Mouse (Mus musculus): Measurements from ENCODE around the gene Ttll4. TPM values are rescaled to one million over a fixed set of nuclear protein-coding genes. Genes with fewer than 3 reads are reported as not detected.

Ttll4 gene
- polyA plus RNA-seq, 1 experiment, result 1.2 TPM

GRCm38 (mm10) chr1:74672731-74673130 is 11.2 kb downstream of the Ttll4 start:
- Histone ChIP-seq H3K36me3 (replicated peaks; ENCODE audit: low read length) (peaks cover 26% of the 10 kb centered on the region), H3K9me3 (no peaks in the 10 kb centered on the region), H3K27me3 (replicated peaks) (no peaks in the 10 kb centered on the region), H3K4me3 (replicated peaks) (peak overlapping the region; percentile 59), H3K4me1 (peaks cover 27% of the 10 kb centered on the region)
- TF ChIP-seq FLI1 (IDR thresholded peaks at IDR 0.05; ENCODE audit: low read length), result no peak

DNA sequence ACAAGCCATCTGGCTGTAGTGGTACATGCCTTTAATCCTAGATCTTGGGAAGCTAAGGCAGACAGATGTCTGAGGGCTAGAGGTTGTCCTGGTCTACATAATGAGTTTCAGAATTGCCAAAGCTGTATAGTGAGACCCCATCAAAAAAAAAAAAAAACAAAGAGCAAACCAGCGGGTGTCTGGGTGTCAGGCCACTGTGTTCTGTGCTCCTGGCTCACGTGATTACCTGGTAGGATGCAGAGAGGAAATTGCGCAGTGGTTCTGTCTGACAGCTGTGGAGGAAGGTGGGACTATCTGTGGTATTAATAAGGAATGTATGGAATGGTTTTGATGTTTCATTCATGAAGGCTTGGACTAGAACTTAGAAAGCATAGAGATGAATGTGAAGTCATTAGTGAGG is 15.3 kb downstream of the Ttll4 start:
- Histone ChIP-seq H3K4me3 (replicated peaks) (no peak overlapping the region), H3K9me3 (no peaks in the 10 kb centered on the region), H3K27me3 (replicated peaks) (no peaks in the 10 kb centered on the region), H3K36me3 (replicated peaks; ENCODE audit: low read length) (peaks cover 50% of the 10 kb centered on the region), H3K4me1 (peaks cover 30% of the 10 kb centered on the region)
- TF ChIP-seq GATA1 (IDR thresholded peaks at IDR 0.05; ENCODE audit: borderline replicate concordance, low read length) (no peak), FLI1 (IDR thresholded peaks at IDR 0.05; ENCODE audit: low read length) (no peak)

DNA sequence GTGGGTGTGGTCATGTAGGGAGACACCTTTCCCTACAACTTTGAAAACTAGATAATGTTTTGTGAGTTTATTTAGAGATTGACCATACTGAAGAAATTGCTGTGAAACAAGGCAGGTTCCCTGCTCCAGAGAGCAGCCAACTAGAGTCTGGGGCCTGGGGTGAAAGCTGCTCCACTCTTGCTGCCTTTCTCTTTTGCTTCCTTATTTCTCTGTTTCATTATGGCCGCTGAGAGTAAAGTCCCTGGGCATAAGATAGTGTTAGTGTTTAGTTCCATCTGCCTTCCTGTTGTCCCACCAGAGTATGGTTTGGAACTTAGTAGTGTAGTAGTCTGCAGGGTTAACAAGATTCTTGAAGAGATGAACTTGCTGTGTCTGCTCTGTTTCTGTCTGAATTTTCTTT is 16.3 kb downstream of the Ttll4 start:
- Histone ChIP-seq H3K4me3 (replicated peaks) (no peak overlapping the region), H3K27me3 (replicated peaks) (no peaks in the 10 kb centered on the region), H3K9me3 (no peaks in the 10 kb centered on the region), H3K4me1 (peaks cover 21% of the 10 kb centered on the region), H3K36me3 (replicated peaks; ENCODE audit: low read length) (peaks cover 50% of the 10 kb centered on the region)
- TF ChIP-seq FLI1 (IDR thresholded peaks at IDR 0.05; ENCODE audit: low read length) (no peak), GATA1 (IDR thresholded peaks at IDR 0.05; ENCODE audit: borderline replicate concordance, low read length) (no peak)

GRCm38 (mm10) chr1:74687131-74687530 is 25.6 kb downstream of the Ttll4 start:
- peaks cover 92% of the 10 kb centered on the region for H3K36me3 ChIP-seq (replicated peaks; ENCODE audit: low read length)
- H3K4me3 ChIP-seq (replicated peaks), result no peak overlapping the region
- H3K4me1 ChIP-seq, result 0 out of 2 replicates have a peak, but pooled peaks cover 6% of the 10 kb centered on the region
- no peaks in the 10 kb centered on the region for H3K9me3 ChIP-seq
- TF ChIP-seq FLI1 (IDR thresholded peaks at IDR 0.05; ENCODE audit: low read length) (no peak), GATA1 (IDR thresholded peaks at IDR 0.05; ENCODE audit: borderline replicate concordance, low read length) (no peak)
- H3K27me3 ChIP-seq (replicated peaks), result no peaks in the 10 kb centered on the region

GRCm38 (mm10) chr1:74693891-74694583 is 32.5 kb downstream of the Ttll4 start:
- Histone ChIP-seq H3K9me3 (no peaks in the 10 kb centered on the region), H3K4me3 (replicated peaks) (no peak overlapping the region), H3K4me1 (peaks cover 11% of the 10 kb centered on the region), H3K27me3 (replicated peaks) (no peaks in the 10 kb centered on the region), H3K36me3 (replicated peaks; ENCODE audit: low read length) (peaks cover 87% of the 10 kb centered on the region)
- TF ChIP-seq FLI1 (IDR thresholded peaks at IDR 0.05; ENCODE audit: low read length) (no peak), GATA1 (IDR thresholded peaks at IDR 0.05; ENCODE audit: borderline replicate concordance, low read length) (no peak)

- Histone ChIP-seq H3K4me3 (replicated peaks) (no peak overlapping the region), H3K9me3 (no peaks in the 10 kb centered on the region), H3K27me3 (replicated peaks) (no peaks in the 10 kb centered on the region), H3K36me3 (replicated peaks; ENCODE audit: low read length) (peaks cover 86% of the 10 kb centered on the region), H3K4me1 (peaks cover 13% of the 10 kb centered on the region)
- TF ChIP-seq GATA1 (IDR thresholded peaks at IDR 0.05; ENCODE audit: borderline replicate concordance, low read length), result no peak
- TF ChIP-seq FLI1 (IDR thresholded peaks at IDR 0.05; ENCODE audit: low read length), result no peak
These were observed 34.3 kb downstream of the Ttll4 start for GRCm38 (mm10) chr1:74695836-74696235.

DNA sequence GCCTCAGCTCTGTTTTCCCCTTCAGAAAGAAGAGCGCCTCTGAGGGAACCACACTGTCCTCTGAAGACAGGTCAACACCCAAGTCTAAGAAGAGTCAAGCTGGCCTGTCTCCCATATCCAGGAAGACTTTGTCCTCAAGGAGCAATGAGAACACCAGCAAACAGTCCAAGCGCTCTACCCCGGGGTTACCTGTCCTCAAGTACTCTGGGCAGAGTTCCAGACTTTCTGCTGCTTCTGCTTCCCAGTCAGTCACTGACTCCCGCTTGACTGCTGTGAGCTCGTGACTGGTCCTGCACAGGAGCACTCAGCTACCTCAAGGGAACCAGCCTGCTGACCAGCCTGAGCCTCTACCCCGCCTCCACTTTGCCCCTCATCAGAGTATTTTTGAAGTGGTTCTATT is 35.9 kb downstream of the Ttll4 start:
- Histone ChIP-seq H3K36me3 (replicated peaks; ENCODE audit: low read length) (peaks cover 73% of the 10 kb centered on the region), H3K4me1 (peaks cover 13% of the 10 kb centered on the region), H3K27me3 (replicated peaks) (no peaks in the 10 kb centered on the region), H3K4me3 (replicated peaks) (no peak overlapping the region), H3K9me3 (no peaks in the 10 kb centered on the region)
- TF ChIP-seq GATA1 (IDR thresholded peaks at IDR 0.05; ENCODE audit: borderline replicate concordance, low read length), result no peak
- TF ChIP-seq FLI1 (IDR thresholded peaks at IDR 0.05; ENCODE audit: low read length), result no peak

DNA sequence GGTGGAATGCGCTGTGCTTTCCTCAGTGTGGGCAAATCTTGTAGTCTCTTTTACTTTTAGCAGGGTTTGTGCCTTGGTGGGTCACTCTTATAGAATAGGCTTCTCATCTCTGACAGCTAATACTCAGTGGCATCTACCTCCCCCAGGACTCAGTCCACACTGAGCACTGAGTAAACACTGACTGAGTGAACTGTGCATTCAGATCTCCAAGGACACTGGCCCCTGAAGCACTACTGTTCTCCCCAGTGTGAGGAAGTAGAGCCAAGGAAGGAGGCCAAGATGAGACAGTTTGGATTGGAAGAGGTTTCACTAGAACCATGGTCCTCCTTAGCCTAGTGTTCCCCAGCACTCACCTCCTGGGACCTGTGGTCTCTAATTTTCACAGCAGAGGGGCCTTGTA is 36.8 kb downstream of the Ttll4 start:
- Histone ChIP-seq H3K4me1 (peaks cover 13% of the 10 kb centered on the region), H3K9me3 (no peaks in the 10 kb centered on the region), H3K36me3 (replicated peaks; ENCODE audit: low read length) (peaks cover 70% of the 10 kb centered on the region), H3K4me3 (replicated peaks) (no peak overlapping the region), H3K27me3 (replicated peaks) (no peaks in the 10 kb centered on the region)
- TF ChIP-seq GATA1 (IDR thresholded peaks at IDR 0.05; ENCODE audit: borderline replicate concordance, low read length) (no peak), FLI1 (IDR thresholded peaks at IDR 0.05; ENCODE audit: low read length) (no peak)

DNA sequence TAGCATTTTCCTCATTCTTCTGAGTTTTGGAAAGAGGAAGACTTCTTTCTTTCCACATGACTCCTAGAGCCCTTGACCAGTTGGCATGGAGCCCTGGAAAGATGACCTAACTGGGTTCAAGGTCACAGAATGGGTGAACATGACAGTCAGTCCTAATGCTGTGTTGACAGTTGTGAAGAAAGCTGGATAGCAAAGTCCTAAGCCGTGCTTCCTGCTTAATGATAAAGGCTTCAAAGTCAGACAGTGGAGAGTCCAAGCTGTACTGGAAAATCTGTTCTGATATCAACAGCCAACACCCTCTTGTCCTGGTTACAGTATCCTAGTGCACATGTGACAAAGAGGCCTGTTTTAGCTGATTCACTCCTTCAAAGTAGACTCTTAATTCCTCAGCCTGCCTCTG is 37.2 kb downstream of the Ttll4 start:
- peaks cover 13% of the 10 kb centered on the region for H3K4me1 ChIP-seq
- H3K27me3 ChIP-seq (replicated peaks), result no peaks in the 10 kb centered on the region
- peaks cover 67% of the 10 kb centered on the region for H3K36me3 ChIP-seq (replicated peaks; ENCODE audit: low read length)
- TF ChIP-seq FLI1 (IDR thresholded peaks at IDR 0.05; ENCODE audit: low read length) (no peak), GATA1 (IDR thresholded peaks at IDR 0.05; ENCODE audit: borderline replicate concordance, low read length) (no peak)
- H3K9me3 ChIP-seq, result no peaks in the 10 kb centered on the region
- no peak overlapping the region for H3K4me3 ChIP-seq (replicated peaks)

DNA sequence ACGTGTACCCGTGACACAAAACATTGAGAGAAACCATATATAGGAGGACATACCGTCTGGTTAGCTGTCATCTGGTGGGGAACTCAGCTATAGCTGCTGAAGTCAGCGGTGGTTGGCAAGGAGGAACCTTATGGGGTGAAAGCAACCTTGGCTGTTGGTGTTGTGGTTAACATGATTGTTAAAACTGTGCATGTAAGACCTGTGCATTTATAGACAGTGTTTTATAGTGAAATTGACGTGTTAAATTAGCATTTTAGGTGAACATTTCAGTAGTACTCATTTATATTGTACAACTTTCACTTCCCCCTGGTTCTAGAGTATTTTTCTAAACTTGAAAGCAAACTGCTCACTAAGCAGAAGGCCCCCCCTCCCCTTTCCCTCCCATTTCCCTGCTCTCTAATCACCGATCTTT is 40.6 kb downstream of the Ttll4 start:
- TF ChIP-seq FLI1 (IDR thresholded peaks at IDR 0.05; ENCODE audit: low read length), result no peak
- TF ChIP-seq GATA1 (IDR thresholded peaks at IDR 0.05; ENCODE audit: borderline replicate concordance, low read length), result no peak
- Histone ChIP-seq H3K27me3 (replicated peaks) (no peaks in the 10 kb centered on the region), H3K4me3 (replicated peaks) (no peak overlapping the region), H3K4me1 (peaks cover 13% of the 10 kb centered on the region), H3K9me3 (peaks cover 3% of the 10 kb centered on the region; the same call in 1 of the 2 replicates), H3K36me3 (replicated peaks; ENCODE audit: low read length) (peaks cover 38% of the 10 kb centered on the region)
